In the genomic region with DNA sequence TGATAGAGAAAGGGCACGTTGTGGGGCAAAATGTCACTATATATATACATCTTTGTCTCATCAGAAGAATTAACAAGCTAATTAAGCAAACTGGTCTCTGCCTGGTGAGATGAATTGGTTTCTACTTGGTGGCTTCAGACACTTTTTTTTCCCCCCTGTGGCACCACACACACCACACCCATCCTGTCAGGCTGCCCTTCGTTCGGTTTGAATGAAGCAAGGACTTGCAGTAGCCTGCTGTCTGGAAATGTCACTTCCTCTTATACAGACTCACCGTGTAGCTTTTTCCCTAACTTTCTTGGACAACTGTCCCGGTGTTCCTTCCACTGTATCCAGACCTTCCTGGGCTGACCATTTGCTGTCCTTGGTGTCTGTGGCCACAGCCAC, we compare ENCODE assay signal across 8 mouse cellular contexts.
A peak's percentile ranks its signal among the peaks of the same experiment; 100 is the strongest.
DNase-seq lines count a peak whose midpoint lies in the region; ATAC-seq lines count a peak whose summit lies in the region.

No protein-coding gene starts in this region.

- H3K27me3 ChIP-seq in intestine, embryonic 16.5 days (replicated peaks; ENCODE audit: control insufficient read depth, insufficient read depth, low read length): no peaks in the 10 kb centered on the region

- 0 out of 2 replicates have a peak, but pooled peaks cover 3% of the 10 kb centered on the region for H3K36me3 ChIP-seq in intestine, embryonic 16.5 days (ENCODE audit: control insufficient read depth, insufficient read depth, low read length)

- no peak overlapping the region for H3K4me3 ChIP-seq in intestine, embryonic 16.5 days (ENCODE audit: low read length)

- no peaks in the 10 kb centered on the region for H3K9me3 ChIP-seq in intestine, embryonic 16.5 days (ENCODE audit: control insufficient read depth, low read length)

- peaks cover 43% of the 10 kb centered on the region for H3K4me1 ChIP-seq in intestine, embryonic 16.5 days (ENCODE audit: control insufficient read depth, insufficient read depth, low read length)

- peak; percentile 25 for DNase-seq in kidney, postnatal 14 days
- DNase-seq in kidney, adult 18-20 months: no peak
- DNase-seq in cerebellum, adult 8-10 months: no peak
- no peak for DNase-seq in adrenal gland, postnatal 36 days
- DNase-seq in urinary bladder, postnatal 14 days (ENCODE audit: low spot score): no peak

- peak; percentile 81 for ATAC-seq in granulocyte monocyte progenitor cell, adult 5-6 weeks (replicated peaks; ENCODE audit: poor library complexity, severe bottlenecking)
- ATAC-seq in intestine, embryonic 16.5 days: peak; percentile 39; the same call in 1 of the 2 replicates
- ATAC-seq in neutrophil, adult 5-6 weeks (ENCODE audit: extremely low read depth, insufficient number of reproducible peaks, low FRiP score, poor library complexity, severe bottlenecking): peak; percentile 55; the same call in 1 of the 2 replicates

- H3K9ac ChIP-seq in intestine, embryonic 16.5 days (ENCODE audit: low read depth, low read length): no peak overlapping the region

- H3K27ac ChIP-seq in intestine, embryonic 16.5 days (ENCODE audit: low read length): no peak overlapping the region

- WGBS in intestine, embryonic 16.5 days: 41% methylated on average over 5 of the region's 5 CpGs

- 0 out of 2 replicates have a peak overlapping the region, but pooled peaks have one; percentile 4 for H3K4me2 ChIP-seq in intestine, embryonic 16.5 days (ENCODE audit: low read depth, low read length)
